Mouse (Mus musculus) midbrain, embryonic 10.5 days (tissue): ENCODE measurements around the gene Ppp1r3e. TPM values are rescaled to one million over a fixed set of nuclear protein-coding genes. Genes with fewer than 3 reads are reported as not detected.

Experiments used
- DNase-seq: peaks from one replicate; pipeline ENCODE4 v3.0.0-alpha.2; 2017; ENCODE audit warnings: low spot score
- H3K27ac ChIP-seq: fragments of 300-500 bp; sonication (generic); replicated peaks from 2 replicates; pipeline ENCODE4 v1.5.1; 2016; ENCODE audit warnings: mild to moderate bottlenecking
- H3K27me3 ChIP-seq: fragments of 300-500 bp; sonication (generic); 2 replicates; pipeline ENCODE4 v1.6.1; 2016; ENCODE audit warnings: low read depth, mild to moderate bottlenecking; ENCODE audit not compliant: poor library complexity, severe bottlenecking
- H3K36me3 ChIP-seq: fragments of 300-500 bp; sonication (generic); 2 replicates; pipeline ENCODE4 v1.6.1; 2016; ENCODE audit warnings: mild to moderate bottlenecking, moderate library complexity
- H3K4me1 ChIP-seq: fragments of 300-500 bp; sonication (generic); 2 replicates; pipeline ENCODE4 v1.6.1; 2016
- H3K4me3 ChIP-seq: fragments of 300-500 bp; sonication (generic); 2 replicates; pipeline ENCODE4 v1.5.1; 2016; ENCODE audit warnings: mild to moderate bottlenecking, moderate library complexity
- H3K9me3 ChIP-seq: fragments of 300-500 bp; sonication (generic); replicated peaks from 2 replicates; pipeline ENCODE4 v1.6.1; 2016; ENCODE audit warnings: mild to moderate bottlenecking
- WGBS: fragments of 180-500 bp; shearing (Covaris S2); methylation state at CpG from one replicate; pipeline ENCODE4 v1.1.7; 2016; 5-methylcytosine and 5-hydroxymethylcytosine counted together
- polyA plus RNA-seq: library from polyadenylated mRNA; unstranded; fragments of >200 nt; fragmentation: Nextera tagmentation; extraction: Ambion mirVana; gene quantifications from 2 replicates; pipeline ENCODE4 v1.2.1, GENCODE M21; 2016

Gene Ppp1r3e
- 0.31 and 0.81 TPM in 2 replicates for polyA plus RNA-seq

DNA sequence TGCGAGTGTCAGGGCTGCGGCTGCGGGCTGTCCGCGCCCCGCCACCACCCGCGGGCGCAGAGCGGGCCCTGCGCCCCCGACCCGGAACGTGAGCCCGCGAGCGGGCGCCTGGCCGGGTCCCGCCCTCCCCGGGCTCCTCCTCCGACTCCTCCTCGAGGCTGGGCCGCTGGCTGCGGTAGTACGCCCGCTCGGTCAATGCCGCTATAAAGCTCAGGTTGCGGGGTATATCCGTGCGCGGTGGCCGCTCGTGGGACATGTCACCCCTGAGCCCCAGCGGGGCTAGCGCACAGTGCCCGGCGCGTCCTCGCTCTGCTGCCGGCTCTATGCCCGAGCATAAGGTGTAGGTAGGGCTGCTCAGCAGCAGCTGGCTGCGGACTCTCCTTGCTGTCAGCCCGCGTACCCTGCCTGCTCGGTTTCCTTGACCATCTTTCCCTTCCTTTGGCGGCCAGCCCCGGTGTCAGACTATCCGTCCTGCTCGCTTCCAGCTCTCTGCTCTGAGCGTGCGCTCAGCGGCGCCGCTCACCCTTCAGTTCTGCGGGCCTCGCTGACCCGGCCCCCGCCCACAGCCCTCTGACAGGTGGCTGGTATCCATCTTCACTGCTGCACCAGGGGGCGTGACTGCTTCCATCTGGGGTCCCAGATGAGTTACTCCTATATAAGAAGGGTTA lies at the start of gene Ppp1r3e:
TSS of gene Ppp1r3e (minus strand) at position 503 of the 668 bp plus-strand sequence.
- H3K4me3 ChIP-seq: peak within 1 kb of the TSS; percentile 85

DNA sequence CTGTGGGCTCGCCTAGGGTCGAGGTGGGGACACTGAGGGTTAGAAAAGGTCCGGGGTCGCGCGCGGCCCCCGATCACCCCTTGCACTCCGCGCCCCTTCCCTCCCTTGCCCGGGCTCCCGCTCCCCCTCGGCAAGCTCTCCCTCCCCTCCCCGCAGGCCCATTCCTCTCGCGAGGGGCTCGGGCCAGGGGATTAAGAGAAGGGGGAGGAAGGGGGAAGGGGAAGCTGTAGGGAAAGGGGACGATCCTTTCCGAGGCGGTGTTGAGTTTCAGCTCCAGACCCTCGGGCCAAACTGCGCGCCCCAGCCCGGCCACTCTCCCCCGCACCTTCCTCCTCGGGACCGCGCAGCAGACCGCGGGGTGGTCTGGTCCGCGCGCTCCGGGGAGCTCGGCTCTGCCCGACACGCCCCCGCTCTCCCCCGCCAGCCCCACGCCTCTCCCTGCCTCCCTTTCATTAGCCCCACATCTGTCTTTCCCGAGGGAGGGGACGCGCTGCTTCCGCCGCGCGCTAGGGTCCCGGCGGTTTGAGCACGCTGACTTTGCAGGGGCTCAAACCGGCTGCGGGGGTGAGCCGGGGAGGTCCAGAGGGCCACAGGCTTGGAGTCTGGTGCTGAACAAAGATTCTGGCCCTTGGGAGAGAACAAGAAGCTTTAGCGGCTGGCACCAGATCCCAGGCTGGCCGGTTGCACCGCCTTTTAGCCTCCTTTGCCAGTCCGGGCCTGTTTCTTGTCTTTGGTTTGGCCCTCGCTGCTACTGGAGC lies 49.2 kb upstream of the Ppp1r3e start:
- Histone ChIP-seq H3K4me1 (peaks cover 66% of the 10 kb centered on the region), H3K4me3 (peak overlapping the region; percentile 75), H3K36me3 (peaks cover 22% of the 10 kb centered on the region), H3K27me3 (peaks cover 15% of the 10 kb centered on the region), H3K9me3 (peaks cover 11% of the 10 kb centered on the region), H3K27ac (peak overlapping the region; percentile 100)
- DNase-seq: peak; percentile 92
- under 1% methylated on average over 52 of the region's 58 CpGs for WGBS

More for the DNA sequence above, at the start of gene Ppp1r3e:
- H3K27ac ChIP-seq: peak within 1 kb of the TSS; percentile 90
- H3K27me3 ChIP-seq: peaks cover 27% of the 10 kb centered on the region
- DNase-seq: peak; percentile 69
- WGBS: under 1% methylated on average over 60 of the region's 61 CpGs
- no peaks in the 10 kb centered on the region for H3K36me3 ChIP-seq
- H3K9me3 ChIP-seq: no peaks in the 10 kb centered on the region
- peaks cover 26% of the 10 kb centered on the region for H3K4me1 ChIP-seq

DNA sequence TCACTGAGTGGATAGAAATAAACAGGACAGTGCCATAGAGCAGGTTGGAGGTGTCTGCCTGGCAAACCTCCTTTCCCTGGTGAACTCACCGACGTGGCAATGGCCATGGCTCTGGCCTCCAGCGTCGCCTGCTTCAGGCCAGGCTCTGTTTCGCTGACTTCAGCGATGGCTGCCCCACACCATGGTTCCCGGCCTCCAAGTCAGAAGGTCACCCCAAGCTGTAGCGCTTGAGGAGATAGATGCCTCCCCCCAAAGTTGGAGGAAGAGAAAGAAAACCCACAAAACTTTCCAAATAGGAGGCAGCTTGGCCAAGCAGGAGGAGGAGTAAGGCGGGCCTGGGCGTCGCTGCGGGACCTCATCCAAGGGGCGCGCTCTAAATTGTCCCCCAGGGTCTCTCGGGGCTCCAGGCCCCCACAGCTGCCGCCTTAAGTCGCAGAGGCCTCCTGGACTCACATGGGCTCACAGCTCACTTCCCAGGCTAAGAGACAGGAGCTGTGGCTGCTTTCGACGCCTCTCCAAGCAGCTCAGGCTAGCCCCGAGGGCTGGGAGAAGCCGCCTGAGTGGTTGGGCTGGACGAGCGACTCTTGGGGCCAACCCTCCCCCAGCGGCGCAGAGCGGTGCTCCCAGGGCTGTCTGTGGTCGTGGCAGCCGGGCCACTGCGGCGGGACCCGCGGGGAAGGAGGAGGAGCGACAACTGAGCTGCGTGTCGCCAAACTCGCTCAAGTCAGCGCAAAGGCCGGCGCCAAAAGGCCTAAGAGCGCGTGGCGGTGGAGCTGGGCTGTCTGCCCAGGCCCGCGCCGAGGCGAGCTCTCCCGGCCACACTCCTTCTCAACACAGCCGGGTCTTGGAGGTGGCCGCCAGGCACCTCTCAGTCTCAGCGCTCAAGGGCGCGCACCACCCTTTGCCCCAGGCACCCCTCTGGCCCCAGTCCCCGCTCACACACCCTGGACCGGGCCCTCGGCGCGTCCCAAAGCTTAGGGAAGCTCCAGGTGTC lies 48.3 kb upstream of the Ppp1r3e start, which contains the start of gene Efs:
TSS of gene Efs (minus strand) at position 778 of the 994 bp plus-strand sequence.
- Histone ChIP-seq H3K36me3 (peaks cover 31% of the 10 kb centered on the region), H3K27ac (peak within 1 kb of the TSS; percentile 100), H3K27me3 (peaks cover 15% of the 10 kb centered on the region), H3K4me1 (peaks cover 58% of the 10 kb centered on the region), H3K9me3 (peaks cover 20% of the 10 kb centered on the region), H3K4me3 (peak within 1 kb of the TSS; percentile 75)
- DNase-seq: peak; percentile 79
- under 1% methylated on average over 57 of the region's 57 CpGs for WGBS

DNA sequence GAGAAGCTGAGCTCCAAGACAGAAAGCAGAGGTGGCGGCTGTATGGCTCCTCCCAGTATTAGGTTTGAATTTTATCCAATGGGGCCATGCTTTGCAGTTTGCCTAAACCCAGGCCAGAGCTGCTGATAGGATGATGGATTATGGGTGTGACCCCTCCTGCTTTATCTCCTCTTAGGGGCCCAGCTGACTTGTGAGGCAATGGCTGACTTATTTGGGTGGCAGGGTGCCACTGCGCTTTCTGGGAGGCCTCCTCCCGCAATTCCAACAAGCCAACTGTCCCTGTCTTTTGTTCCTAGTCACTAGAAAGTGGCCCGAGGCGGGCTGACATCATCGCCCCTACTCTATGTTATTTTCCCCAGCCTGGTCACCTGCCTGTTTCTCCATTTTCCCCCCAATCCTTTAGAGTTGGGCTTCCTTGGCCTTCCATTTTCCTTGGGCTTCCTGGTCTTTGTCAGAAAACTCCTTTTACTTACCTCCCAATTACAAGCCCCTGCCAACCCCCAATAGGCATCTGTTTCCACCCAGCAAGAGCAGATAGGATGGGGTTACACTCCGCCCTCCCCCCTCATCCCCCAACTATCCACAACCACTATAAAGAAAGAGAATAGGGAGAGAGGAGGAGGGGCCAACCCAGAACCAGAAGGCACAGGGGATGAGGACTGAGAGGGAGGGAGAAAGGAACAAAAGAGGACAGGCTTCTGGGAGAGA lies 47.4 kb upstream of the Ppp1r3e start:
- Histone ChIP-seq H3K27me3 (peaks cover 15% of the 10 kb centered on the region), H3K9me3 (peaks cover 24% of the 10 kb centered on the region), H3K4me3 (peak overlapping the region; percentile 75), H3K27ac (peak overlapping the region; percentile 100), H3K36me3 (peaks cover 39% of the 10 kb centered on the region), H3K4me1 (peaks cover 49% of the 10 kb centered on the region)
- 8% methylated on average over 7 of the region's 7 CpGs for WGBS
- DNase-seq: peak; percentile 75

DNA sequence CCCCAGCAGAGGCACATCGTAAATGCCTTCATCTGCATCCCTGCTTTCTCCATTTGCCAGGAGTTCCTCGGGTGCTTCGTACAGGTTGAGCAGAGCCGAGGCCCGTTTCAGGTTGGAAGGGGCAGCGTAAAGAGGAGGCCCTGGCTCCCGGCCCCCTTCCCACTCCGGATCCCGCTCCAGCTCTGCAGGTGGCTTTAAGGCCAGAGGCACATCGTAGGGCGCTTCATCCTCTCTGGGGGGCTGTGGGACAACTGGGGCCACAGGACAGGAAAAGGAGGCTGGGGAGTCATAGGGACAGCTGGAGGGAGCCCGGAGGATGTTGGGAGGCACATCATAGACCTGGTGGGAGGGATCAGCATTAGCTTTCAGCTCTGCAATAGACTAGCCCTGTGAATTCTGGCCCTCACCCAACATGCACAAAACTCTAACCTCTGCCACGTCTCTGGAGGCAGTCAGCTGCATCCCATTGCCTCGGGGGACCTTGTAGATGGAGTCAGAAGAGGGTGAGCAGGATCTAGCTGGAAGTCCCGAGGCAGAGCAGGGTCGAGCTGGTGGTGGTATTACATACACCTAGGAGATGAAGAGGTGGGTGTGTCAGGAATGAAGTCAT lies 42.8 kb upstream of the Ppp1r3e start:
- Histone ChIP-seq H3K9me3 (peaks cover 24% of the 10 kb centered on the region), H3K4me3 (no peak overlapping the region; the same call in 1 of the 2 replicates), H3K27me3 (no peaks in the 10 kb centered on the region), H3K4me1 (peaks cover 21% of the 10 kb centered on the region), H3K36me3 (peaks cover 86% of the 10 kb centered on the region), H3K27ac (no peak overlapping the region)
- DNase-seq: no peak
- 95% methylated on average over 16 of the region's 16 CpGs for WGBS

DNA sequence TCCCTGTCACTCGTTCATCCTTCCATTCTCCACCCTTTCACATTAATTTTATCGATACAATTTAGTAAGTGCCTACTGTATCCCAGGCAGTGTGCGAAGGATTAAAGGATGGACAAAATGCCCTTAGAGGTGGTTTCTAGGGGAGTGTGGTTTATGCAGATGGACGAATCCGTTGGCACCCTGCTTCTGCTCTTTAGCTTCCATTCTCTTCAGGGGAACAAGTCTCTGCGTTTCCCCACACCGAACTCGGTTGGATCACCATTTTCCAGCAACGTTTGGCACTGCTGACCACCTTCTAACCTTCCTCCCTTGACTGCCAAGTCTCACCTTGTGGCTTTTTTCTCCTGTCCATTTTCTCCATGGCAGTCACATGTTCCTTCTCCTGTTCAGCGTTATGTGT lies 36.0 kb upstream of the Ppp1r3e start:
- peak overlapping the region; percentile 95 for H3K27ac ChIP-seq
- peak overlapping the region; percentile 91 for H3K4me3 ChIP-seq
- no peaks in the 10 kb centered on the region for H3K9me3 ChIP-seq
- no peak for DNase-seq
- peaks cover 35% of the 10 kb centered on the region for H3K4me1 ChIP-seq
- peaks cover 63% of the 10 kb centered on the region for H3K36me3 ChIP-seq
- H3K27me3 ChIP-seq: no peaks in the 10 kb centered on the region
- 17% methylated on average over 10 of the region's 10 CpGs for WGBS

DNA sequence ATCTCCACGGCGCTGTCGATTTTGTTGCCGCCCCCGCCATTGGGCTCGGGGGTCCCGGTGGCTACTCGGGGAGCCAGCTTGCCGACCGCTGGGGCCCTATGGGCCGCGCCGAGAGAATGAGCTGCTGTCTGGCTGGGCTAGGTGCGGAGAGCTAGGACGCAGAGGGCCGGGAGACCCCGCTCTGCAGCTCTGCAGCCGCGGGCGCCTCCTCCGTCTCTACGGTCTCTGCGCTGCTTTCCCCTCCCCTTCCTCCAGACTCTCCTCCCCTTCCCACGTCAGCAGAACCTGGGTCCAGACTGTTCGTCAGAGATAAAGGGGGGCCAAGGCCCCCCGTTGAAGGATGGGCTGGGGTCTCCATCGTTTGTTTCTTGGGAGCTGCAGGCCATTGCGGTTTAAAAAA lies 35.5 kb upstream of the Ppp1r3e start, which contains the start of gene Slc22a17:
TSS of gene Slc22a17 (minus strand) at position 247 of the 400 bp plus-strand sequence.
- WGBS: under 1% methylated on average over 28 of the region's 28 CpGs
- Histone ChIP-seq H3K9me3 (no peaks in the 10 kb centered on the region), H3K36me3 (peaks cover 63% of the 10 kb centered on the region), H3K4me3 (peak within 1 kb of the TSS; percentile 91), H3K27me3 (no peaks in the 10 kb centered on the region), H3K27ac (peak within 1 kb of the TSS; percentile 95), H3K4me1 (peaks cover 36% of the 10 kb centered on the region)
- peak; percentile 84 for DNase-seq

DNA sequence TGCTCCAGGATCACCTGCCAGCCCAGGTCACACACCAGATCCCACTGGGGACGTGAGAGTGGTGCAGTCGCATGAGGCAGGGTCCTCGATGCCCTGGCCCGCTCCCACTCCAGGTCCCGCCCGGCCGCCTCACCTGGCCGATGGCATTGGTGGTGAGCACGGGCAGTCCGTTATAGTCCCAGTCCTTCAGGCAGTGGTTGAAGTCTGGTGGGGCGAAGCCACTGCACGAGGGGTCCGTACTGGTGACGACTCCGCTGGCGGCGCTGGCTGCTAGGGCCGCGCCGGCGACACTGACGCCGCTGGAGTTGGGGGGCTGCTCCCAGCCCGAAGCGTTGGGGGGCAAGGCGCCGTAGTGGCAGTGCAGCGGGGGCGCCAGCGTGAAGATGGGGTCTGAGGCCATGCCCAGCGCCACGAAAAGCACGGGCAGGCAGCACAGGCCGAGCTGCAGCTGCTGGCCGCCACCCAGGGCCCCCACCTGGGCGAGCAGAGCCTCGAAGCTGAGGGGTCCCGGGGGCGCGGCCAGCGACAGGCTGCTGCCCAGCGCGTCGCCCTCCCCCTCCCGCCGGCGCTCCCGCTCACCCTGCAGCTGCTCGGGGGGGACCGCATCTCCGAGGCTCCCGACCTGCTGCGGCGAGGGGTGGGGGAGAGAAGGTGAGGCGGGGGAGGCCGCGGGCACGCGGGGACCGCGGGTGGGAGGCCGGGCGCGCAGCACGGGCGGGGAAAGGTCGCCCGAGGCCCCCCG lies 34.9 kb upstream of the Ppp1r3e start:
- H3K27ac ChIP-seq: peak overlapping the region; percentile 95
- peak overlapping the region; percentile 91 for H3K4me3 ChIP-seq
- 4% methylated on average over 66 of the region's 69 CpGs for WGBS
- H3K36me3 ChIP-seq: peaks cover 63% of the 10 kb centered on the region
- no peaks in the 10 kb centered on the region for H3K9me3 ChIP-seq
- peaks cover 38% of the 10 kb centered on the region for H3K4me1 ChIP-seq
- peak; percentile 46 for DNase-seq
- H3K27me3 ChIP-seq: no peaks in the 10 kb centered on the region

DNA sequence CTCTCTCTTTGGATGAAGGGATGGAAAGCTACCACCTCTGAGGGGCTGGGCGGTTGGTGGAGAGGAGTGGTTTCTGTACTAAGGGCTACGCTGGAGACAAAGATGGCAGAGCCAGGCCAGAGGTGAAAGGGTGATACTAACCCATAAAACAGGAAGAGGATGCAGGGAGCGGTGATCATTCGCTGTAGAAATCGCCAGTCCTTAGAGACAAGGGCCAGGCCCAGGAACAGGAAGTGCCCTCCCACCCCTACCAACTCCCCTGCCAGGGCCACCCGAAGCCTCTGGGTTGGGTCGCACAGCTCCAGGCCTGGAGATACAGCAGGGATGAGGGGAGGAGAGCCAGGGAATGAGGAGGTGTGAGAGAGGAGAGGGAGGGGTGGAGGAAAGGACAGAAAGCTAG lies 31.3 kb upstream of the Ppp1r3e start:
- Histone ChIP-seq H3K4me3 (no peak overlapping the region), H3K36me3 (peaks cover 72% of the 10 kb centered on the region), H3K27ac (no peak overlapping the region), H3K27me3 (no peaks in the 10 kb centered on the region), H3K4me1 (peaks cover 41% of the 10 kb centered on the region), H3K9me3 (no peaks in the 10 kb centered on the region)
- DNase-seq: no peak
- WGBS: 81% methylated on average over 7 of the region's 7 CpGs

DNA sequence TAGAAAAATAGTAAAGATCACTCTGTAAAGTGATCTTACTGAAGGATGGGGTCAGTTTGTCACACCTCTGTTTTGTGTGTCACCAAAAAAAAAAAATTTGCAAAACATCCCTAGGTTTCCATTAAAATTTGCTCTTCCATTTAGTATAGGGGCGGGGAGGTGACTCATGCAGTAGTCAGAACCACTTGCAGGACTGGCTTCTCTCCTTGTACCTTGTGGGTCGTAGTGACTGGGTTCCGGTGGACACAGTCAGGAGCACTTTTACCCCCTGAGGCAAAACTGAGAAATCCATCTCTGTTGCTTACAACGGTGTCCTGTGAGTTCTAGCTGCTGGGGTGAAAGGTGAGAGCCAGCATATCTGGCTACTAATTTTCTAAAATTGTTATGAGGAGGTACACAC lies 26.3 kb upstream of the Ppp1r3e start:
- H3K27me3 ChIP-seq: no peaks in the 10 kb centered on the region
- peaks cover 57% of the 10 kb centered on the region for H3K36me3 ChIP-seq
- H3K9me3 ChIP-seq: no peaks in the 10 kb centered on the region
- peaks cover 11% of the 10 kb centered on the region; the same call in 1 of the 2 replicates for H3K4me1 ChIP-seq
- H3K27ac ChIP-seq: no peak overlapping the region
- 90% methylated on average over 4 of the region's 4 CpGs for WGBS
- no peak for DNase-seq
- no peak overlapping the region for H3K4me3 ChIP-seq

DNA sequence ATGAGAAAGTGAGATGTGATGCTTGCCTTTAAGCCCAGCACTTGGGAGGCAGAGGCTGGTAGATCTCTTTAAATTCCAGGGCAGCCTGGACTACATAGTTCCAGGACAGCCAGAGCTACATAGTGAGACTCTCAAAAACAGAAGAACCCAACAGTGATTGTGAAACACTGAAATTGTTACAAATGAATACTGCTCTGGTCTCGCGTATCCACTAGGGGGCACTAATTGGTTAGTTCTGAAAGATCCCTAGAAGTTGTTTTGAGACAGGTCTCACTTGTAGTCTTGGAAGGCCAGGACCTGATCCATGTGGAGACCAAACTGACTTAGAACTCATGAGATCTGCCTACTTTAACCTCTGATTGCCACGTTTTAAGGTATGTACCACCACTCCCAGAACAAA lies 23.0 kb upstream of the Ppp1r3e start:
- Histone ChIP-seq H3K27ac (no peak overlapping the region), H3K27me3 (no peaks in the 10 kb centered on the region), H3K4me1 (peaks cover 8% of the 10 kb centered on the region), H3K9me3 (no peaks in the 10 kb centered on the region), H3K36me3 (peaks cover 60% of the 10 kb centered on the region), H3K4me3 (no peak overlapping the region)
- 1% methylated on average over 3 of the region's 3 CpGs for WGBS
- DNase-seq: peak; percentile 65
